Mouse (Mus musculus) urinary bladder, adult 18-20 months (tissue): Measurements from ENCODE around the gene Mcm6.
"Not testable (repeated sequence)": the region's sequence is repeated elsewhere in the genome, so short reads cannot be mapped to it uniquely, and the experiment has no call there.

Experiments
- DNase-seq, 2 experiments: peaks; one replicate each; pipeline ENCODE4 v3.0.0; 2022; ENCODE audit warnings: low spot score in 2 of 2, mixed read lengths in 2 of 2

Mcm6 gene

DNA sequence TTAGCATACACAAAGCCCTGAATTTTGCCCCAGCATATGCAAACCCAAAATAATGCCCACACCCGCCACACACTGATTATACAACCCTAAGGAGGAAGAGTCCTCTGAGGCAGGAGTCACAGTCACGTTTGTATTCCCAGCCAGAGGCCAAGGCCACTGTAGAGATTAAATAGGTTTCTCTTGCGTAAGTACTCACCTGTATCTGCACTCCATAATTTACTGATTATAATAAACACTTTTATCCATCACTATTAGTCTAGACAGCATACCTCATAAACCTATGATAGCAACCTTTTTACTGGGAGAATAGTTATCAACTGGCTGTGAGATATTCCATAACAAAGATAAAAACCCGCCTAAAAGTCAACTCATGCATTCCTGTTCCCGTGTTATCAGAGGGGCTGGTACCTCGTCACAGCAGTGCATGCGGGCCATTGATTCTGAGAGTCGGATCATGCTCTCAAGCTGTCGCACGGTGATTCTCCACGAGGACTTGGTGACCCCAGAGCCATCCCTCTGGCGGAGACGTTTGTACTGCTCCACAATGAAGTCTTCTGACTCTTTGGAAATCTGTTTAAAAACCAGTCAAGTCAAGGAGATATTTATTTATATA, 21.6 kb downstream of the Mcm6 start:
- no peak for DNase-seq

DNA sequence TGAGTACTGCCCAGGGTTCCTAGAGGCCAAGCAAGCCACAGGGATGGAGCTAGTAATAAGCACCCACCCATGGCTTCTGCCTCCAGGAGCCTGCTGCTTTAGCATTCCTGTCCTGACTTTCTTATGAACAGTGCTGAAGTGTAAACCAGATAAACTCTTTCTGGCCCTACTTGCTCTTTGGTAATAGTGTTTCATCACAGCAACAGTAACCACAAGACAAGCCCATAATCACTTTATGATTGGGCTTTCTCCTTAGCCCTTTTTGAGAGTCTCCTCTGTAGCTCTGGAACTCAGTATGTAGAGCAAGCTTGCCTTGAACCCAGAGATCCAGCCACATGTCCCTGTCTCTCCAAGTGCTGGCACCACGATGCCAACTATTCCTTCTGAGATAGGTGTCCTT, 29.2 kb downstream of the Mcm6 start:
- no peak for DNase-seq

- DNase-seq: no peak
Observed at GRCm38 (mm10) chr1:128328218-128328617, 31.2 kb downstream of the Mcm6 start, which contains the start of gene Lct. Lct (minus strand) TSS chr1:128328318.

DNA sequence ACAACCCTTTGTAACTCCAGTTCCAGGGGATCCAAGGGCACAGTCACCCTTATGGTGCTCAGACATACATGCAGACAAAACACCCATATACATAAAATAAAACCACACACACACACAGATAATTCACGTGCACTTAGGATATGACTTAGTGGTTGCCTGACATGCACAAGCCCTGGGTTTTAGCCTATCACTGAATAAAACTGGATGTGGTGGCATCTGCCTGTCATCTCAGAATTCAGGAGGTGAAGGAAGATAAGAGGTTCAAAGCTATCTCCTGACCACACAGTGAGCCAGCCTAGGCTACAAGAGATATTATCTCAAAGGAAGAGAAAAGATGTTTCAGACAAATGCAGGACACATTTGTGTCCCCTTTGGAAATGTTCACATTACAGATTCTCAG, 32.3 kb downstream of the Mcm6 start:
- no peak for DNase-seq

DNA sequence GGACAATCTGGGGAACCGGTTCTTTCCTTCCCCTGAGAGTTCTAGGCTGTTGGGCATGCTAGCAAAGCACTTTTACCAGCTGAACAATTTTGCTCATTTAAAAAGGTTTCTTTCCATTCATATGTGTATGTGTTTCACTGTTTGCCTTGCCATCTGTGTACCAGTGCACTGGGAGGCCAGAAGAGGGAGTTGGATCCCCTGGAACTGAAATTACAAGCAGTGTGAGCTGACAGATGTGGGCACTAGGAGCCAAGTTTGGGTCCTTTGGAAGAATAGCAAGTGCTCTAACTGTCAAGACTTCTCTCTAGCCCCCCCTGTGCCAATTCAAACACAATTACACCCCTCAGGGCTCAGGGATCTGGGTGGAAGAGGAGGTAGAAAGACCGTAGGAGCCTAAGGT, 34.7 kb downstream of the Mcm6 start:
- no peak for DNase-seq

DNA sequence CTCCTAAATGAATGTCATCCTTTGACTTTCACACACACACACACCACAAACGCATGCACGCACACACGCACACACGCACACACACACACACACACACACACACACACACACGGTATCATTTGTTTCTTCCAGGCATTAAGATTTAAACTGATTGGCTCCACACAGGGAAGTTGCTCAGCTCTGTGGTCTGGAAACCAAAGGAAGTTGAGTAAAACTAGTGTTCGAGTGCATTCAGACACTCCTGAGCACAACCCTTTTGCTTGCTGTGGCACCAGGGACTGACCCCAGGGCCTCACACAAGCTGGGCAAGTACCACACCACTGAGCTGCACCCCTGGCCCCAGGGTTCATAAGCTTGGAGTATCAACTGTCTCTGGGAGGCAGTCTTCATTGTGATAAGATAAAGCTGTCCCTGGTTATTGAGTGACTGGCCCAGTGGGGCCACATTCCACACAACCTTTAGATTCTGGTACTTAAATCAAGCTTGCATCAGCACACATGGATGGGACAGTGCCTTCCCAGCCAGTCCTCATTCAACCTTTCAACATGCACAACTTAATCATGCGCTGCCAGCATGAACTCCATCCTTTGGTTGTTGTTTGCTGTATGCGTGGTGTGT, 36.3 kb downstream of the Mcm6 start:
- DNase-seq: no peak

GRCm38 (mm10) chr1:128319266-128319665, 40.2 kb downstream of the Mcm6 start:
- DNase-seq: not testable (repeated sequence)

- DNase-seq: no peak
Observed at GRCm38 (mm10) chr1:128314665-128315064, 44.8 kb downstream of the Mcm6 start.

GRCm38 (mm10) chr1:128309043-128309442, 50.4 kb downstream of the Mcm6 start:
- no peak for DNase-seq

DNA sequence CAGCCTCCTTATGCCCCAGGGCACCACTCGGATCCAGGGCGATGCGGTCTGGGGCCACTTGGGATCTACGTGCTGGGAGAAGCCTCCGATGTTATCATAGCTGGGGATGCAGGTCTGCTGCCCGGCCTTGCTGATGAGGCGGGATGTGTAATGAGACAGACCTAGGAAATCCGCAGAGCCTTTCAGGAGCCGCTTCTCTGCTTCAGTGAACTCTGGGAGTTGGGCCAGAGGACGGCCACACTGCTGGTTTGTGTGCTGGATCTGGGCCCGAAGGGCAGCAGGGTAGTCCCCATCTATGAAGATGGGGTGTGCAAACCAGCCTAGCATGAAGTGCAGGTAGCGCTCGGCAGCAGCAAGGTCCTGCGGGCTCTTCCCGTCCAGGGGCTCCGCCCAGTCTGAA, 55.6 kb downstream of the Mcm6 start:
- no peak for DNase-seq

DNA sequence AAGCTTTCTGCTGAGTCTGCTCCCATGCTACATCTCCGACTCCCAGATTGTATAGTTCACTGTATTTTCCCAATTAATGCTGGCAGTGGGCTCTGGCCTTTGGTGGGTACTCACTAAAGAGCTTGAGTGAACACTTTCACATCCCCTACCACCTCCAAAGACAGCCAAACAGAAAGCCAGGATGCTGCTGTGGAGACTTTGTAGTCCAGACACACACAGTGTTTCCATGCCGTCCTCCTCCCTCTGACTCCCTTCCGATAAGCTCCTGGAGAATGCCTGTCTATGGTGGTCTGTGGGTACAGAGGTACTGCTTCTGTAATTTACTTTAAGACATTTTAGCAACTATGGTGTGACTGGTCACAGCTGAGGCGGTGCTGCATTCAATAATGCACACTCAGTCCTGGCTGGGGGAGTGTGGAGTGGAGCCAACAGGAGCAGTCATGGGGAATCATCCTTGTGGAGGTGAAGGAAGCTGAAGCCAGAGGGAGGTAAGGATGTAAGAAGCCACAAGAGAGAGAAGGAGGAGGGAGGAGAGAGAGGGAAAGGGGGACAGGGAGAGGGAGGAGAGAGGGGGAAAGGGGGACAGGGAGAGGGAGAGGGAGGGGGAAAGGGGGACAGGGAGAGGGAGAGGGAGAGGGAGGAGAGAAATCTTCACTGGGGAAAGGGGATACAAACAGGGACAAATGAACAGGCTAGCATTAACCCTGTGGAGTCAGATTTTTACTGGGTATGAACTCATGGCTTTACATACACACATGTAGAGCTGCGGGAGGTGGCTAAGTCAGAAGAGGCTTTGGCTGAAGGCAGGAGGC, 63.5 kb downstream of the Mcm6 start:
- DNase-seq: no peak

DNA sequence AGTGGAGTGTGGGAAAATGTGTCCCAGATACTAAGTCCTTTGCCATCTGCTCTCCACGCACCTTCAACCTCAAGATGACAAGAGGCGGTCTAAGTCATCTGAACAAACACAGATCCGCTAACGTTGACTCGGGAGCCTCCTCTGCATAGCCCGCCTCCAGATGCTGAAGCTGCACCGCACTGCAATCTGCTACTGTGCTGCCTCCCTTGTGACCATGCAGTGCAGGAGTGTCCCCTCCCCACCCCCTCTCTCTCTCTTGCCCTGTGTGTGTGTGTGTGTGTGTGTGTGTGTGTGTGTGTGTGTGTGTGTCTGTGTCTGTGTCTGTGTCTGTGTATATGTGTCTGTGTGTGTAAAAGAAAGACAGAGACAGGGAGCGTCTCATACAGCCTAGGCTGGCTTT, 64.2 kb downstream of the Mcm6 start:
- no peak for DNase-seq

GRCm38 (mm10) chr1:128293524-128293923, 65.9 kb downstream of the Mcm6 start:
- no peak for DNase-seq

DNA sequence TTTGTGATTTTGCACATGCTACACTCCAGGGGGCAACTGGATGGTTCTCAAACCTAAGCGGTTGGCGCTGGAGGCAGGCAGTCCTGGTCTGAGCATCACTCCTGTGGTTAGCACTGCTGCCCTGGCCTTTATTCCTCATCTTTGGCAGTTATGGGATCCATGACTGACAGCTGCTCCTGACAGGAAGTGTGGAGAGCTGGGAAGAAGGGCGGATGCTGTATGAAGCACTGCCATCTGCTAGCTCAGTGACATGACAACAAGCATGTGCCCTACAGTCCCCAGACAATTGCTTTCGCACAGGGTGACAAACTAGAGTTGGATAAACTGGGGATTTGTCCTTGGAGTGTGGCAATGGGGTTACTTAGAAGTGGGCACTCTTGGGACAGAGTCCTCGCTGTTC, 69.2 kb downstream of the Mcm6 start:
- DNase-seq: no peak

DNA sequence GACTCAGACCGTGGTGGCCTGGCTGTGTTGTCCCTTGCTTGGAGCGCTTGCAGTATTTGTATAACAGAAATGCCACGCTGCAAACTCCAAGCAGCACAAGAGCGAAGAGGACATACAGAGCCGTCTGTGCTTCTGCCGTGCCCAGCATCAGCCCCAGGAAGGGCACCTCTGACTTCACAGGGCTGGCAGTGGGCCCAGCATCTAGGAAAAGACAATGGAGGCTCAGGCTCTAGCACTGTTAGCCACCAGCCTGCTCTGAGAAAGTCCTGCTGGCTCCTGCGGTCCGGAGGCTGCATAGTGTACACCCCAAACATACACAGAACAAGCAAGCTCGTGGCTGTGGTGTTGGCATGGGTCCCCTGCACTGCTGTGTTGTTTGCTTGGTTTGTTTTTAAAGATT, 74.3 kb downstream of the Mcm6 start:
- DNase-seq: no peak

DNA sequence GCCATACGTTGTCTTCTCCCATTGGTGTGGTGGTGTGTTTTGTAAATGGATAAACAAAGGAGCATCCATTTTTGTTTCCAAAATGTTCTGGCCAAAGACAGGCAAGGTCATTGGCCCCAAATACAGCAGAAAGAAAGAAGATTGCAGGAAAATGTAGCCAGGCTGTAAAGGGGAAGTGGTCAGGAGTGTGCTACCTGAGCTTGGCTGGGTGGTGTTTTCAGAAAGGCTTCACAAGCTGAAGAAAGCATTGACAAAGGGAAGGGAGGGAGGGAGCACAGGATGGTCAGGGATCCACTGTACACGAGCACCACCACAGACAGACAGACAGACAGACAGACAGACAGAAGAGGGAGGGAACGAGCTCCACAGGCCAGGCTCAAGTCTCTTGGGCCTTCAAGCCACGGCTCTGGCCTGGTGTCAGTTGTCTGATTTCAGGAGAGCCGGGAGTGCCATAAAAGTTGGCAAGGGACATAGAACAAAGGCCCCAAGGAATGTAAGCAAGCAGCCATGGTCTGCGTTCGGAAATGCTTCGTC, 75.2 kb downstream of the Mcm6 start:
- no peak for DNase-seq

- DNase-seq: no peak
Observed at GRCm38 (mm10) chr1:128282924-128283323, 76.5 kb downstream of the Mcm6 start.

DNA sequence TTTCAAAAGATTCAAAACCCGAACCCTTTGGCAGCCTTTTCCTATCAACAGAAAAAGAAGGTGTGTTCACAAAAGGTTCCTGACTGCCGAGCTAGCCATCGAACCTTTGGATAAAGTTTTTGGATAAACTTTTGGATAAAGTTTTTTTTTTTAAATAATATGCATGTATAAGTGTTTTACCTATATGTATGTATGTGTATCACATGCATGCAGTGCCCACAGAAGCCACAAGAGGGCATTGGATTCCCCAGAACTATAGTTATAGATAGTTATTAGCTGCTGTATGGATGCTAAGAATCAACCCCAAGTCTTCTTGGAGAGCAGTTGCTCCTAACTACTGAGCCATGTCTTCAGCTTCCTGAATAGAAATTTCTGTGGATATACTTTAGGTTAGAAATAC, 77.7 kb downstream of the Mcm6 start:
- no peak for DNase-seq
